Mouse (Mus musculus) heart, postnatal 0 days (tissue): ENCODE results near the gene Prdm9. TPM values are rescaled to one million over a fixed set of nuclear protein-coding genes. Genes with fewer than 3 reads are reported as not detected.

ENCODE experiments used
- ATAC-seq: fragments of 200-750 bp; cut with Nextera tagmentation; 2 replicates; pipeline ENCODE4 v1.8.0; 2017; ENCODE audit warnings: low read depth, moderate number of reproducible peaks, moderate library complexity; ENCODE audit not compliant: insufficient read depth
- DNase-seq: peaks from one replicate; pipeline ENCODE4 v3.0.0-alpha.2; 2016; ENCODE audit warnings: low spot score
- H3K27ac ChIP-seq: fragments of 300-500 bp; sonication (generic); 2 replicates; pipeline ENCODE4 v1.5.1; 2014; ENCODE audit warnings: low read depth, mild to moderate bottlenecking
- H3K27me3 ChIP-seq: fragments of 300-500 bp; sonication (generic); 2 replicates; pipeline ENCODE4 v1.6.1; 2014; ENCODE audit warnings: low read length, mixed read lengths; ENCODE audit not compliant: control insufficient read depth, insufficient read depth
- H3K36me3 ChIP-seq: fragments of 300-500 bp; sonication (generic); replicated peaks from 2 replicates; pipeline ENCODE4 v1.6.1; 2014; ENCODE audit warnings: low read length, mixed read lengths; ENCODE audit not compliant: control insufficient read depth, insufficient read depth
- H3K4me1 ChIP-seq: fragments of 300-500 bp; sonication (generic); 2 replicates; pipeline ENCODE4 v1.6.1; 2014; ENCODE audit warnings: antibody characterized with exemption; ENCODE audit not compliant: control insufficient read depth, insufficient read depth
- H3K4me2 ChIP-seq: fragments of 300-500 bp; sonication (generic); 2 replicates; pipeline ENCODE4 v1.6.1; 2014; ENCODE audit warnings: low read depth, mild to moderate bottlenecking, low read length, moderate library complexity
- H3K4me3 ChIP-seq: fragments of 300-500 bp; sonication (generic); 2 replicates; pipeline ENCODE4 v1.5.1; 2014; ENCODE audit warnings: low read depth, low read length
- H3K9ac ChIP-seq: fragments of 300-500 bp; sonication (generic); replicated peaks from 2 replicates; pipeline ENCODE4 v1.6.1; 2014; ENCODE audit warnings: low read depth, low read length, mixed read lengths
- H3K9me3 ChIP-seq: fragments of 300-500 bp; sonication (generic); replicated peaks from 2 replicates; pipeline ENCODE4 v1.6.1; 2016; ENCODE audit warnings: low read length; ENCODE audit not compliant: control insufficient read depth
- CTCF ChIP-seq: IDR thresholded peaks from 2 replicates; pipeline ENCODE4 v1.5.1; 2016; ENCODE audit warnings: antibody characterized with exemption, control low read depth, low read depth
- EP300 ChIP-seq: IDR thresholded peaks from 2 replicates; pipeline ENCODE4 v1.6.1; 2016; ENCODE audit warnings: antibody characterized with exemption, low read depth
- WGBS: fragments of 180-500 bp; shearing (Covaris S2); extraction: QIAGEN DNeasy Blood & Tissue Kit; methylation state at CpG from one replicate; pipeline ENCODE4 v1.1.7; 2014; 5-methylcytosine and 5-hydroxymethylcytosine counted together
- polyA plus RNA-seq: library from polyadenylated mRNA; unstranded; fragments of >200 nt; fragmentation: Nextera tagmentation; extraction: Ambion mirVana; gene quantifications from 2 replicates; pipeline ENCODE4 v1.2.1, GENCODE M21; 2015
- total RNA-seq: library from RNA; depleted of rRNA; stranded (reverse); fragments of >200 nt; gene quantifications from 2 replicates; pipeline ENCODE4 v1.2.3, GENCODE M21; 2014; ENCODE audit warnings: low replicate concordance; rRNA removed

Prdm9 gene
- 1.0 and 2.3 TPM in 2 replicates for total RNA-seq
- 1.7 and 1.9 TPM in 2 replicates for polyA plus RNA-seq

- ATAC-seq (peak; percentile 99), DNase-seq (peak; percentile 97)
- H3K9me3 ChIP-seq: no peaks in the 10 kb centered on the region
- H3K4me3 ChIP-seq: peak within 1 kb of the TSS; percentile 67
- H3K36me3 ChIP-seq: no peaks in the 10 kb centered on the region
- peak within 1 kb of the TSS; percentile 94 for H3K27ac ChIP-seq
- TF ChIP-seq EP300 (no peak), CTCF (no peak)
- peak within 1 kb of the TSS; percentile 55 for H3K9ac ChIP-seq
- peak within 1 kb of the TSS; percentile 86 for H3K4me2 ChIP-seq
- no peaks in the 10 kb centered on the region for H3K27me3 ChIP-seq
- WGBS: under 1% methylated on average over 43 of the region's 43 CpGs
- peaks cover 5% of the 10 kb centered on the region; the same call in 1 of the 2 replicates for H3K4me1 ChIP-seq
Measured at GRCm38 (mm10) chr17:15564014-15564927, at the start of gene Prdm9. Gene Prdm9 (minus strand): TSS chr17:15564354.

GRCm38 (mm10) chr17:15599496-15599895 is 35.3 kb upstream of the Prdm9 start:
- TF ChIP-seq EP300: no peak
- TF ChIP-seq CTCF: no peak
- Histone ChIP-seq H3K4me2 (no peak overlapping the region), H3K27me3 (no peaks in the 10 kb centered on the region), H3K9ac (no peak overlapping the region), H3K4me3 (no peak overlapping the region), H3K27ac (no peak overlapping the region), H3K36me3 (no peaks in the 10 kb centered on the region), H3K4me1 (no peaks in the 10 kb centered on the region), H3K9me3 (no peaks in the 10 kb centered on the region)
- no peak for ATAC-seq
- WGBS: 85% methylated on average over 7 of the region's 11 CpGs
- DNase-seq: no peak

GRCm38 (mm10) chr17:15591216-15591881 is 27.2 kb upstream of the Prdm9 start:
- no peak overlapping the region for H3K4me3 ChIP-seq
- no peak for ATAC-seq
- TF ChIP-seq CTCF (no peak), EP300 (no peak)
- no peak overlapping the region for H3K27ac ChIP-seq
- no peak overlapping the region for H3K9ac ChIP-seq
- no peak overlapping the region for H3K4me2 ChIP-seq
- no peak for DNase-seq
- H3K9me3 ChIP-seq: no peaks in the 10 kb centered on the region
- no peaks in the 10 kb centered on the region for H3K4me1 ChIP-seq
- WGBS: 70% methylated on average over 7 of the region's 7 CpGs
- H3K27me3 ChIP-seq: no peaks in the 10 kb centered on the region
- H3K36me3 ChIP-seq: no peaks in the 10 kb centered on the region

GRCm38 (mm10) chr17:15588116-15588515 is 24.0 kb upstream of the Prdm9 start:
- 85% methylated on average over 2 of the region's 2 CpGs for WGBS
- Histone ChIP-seq H3K9me3 (no peaks in the 10 kb centered on the region), H3K4me2 (no peak overlapping the region), H3K27ac (no peak overlapping the region), H3K4me1 (no peaks in the 10 kb centered on the region), H3K27me3 (no peaks in the 10 kb centered on the region), H3K4me3 (no peak overlapping the region), H3K9ac (no peak overlapping the region), H3K36me3 (no peaks in the 10 kb centered on the region)
- DNase-seq (no peak), ATAC-seq (no peak)
- TF ChIP-seq CTCF: no peak
- no peak for TF ChIP-seq EP300

GRCm38 (mm10) chr17:15585691-15586090 is 21.5 kb upstream of the Prdm9 start:
- H3K36me3 ChIP-seq: no peaks in the 10 kb centered on the region
- DNase-seq (no peak), ATAC-seq (no peak)
- H3K4me3 ChIP-seq: no peak overlapping the region
- no peaks in the 10 kb centered on the region for H3K9me3 ChIP-seq
- H3K27me3 ChIP-seq: no peaks in the 10 kb centered on the region
- no peaks in the 10 kb centered on the region for H3K4me1 ChIP-seq
- no peak overlapping the region for H3K27ac ChIP-seq
- WGBS: 23% methylated on average over 4 of the region's 4 CpGs
- no peak overlapping the region for H3K9ac ChIP-seq
- H3K4me2 ChIP-seq: no peak overlapping the region
- no peak for TF ChIP-seq EP300
- no peak for TF ChIP-seq CTCF
